Mouse (Mus musculus): ENCODE results near the gene Gm10718.
"Not testable (repeated sequence)": the region's sequence is repeated elsewhere in the genome, so short reads cannot be mapped to it uniquely, and the experiment has no call there.

Gm10718 gene

GRCm38 (mm10) chr9:3025653-3026052 is 2.3 kb downstream of the Gm10718 start:
- not testable (repeated sequence) for DNase-seq (ENCODE audit: inconsistent ontology term)

DNA sequence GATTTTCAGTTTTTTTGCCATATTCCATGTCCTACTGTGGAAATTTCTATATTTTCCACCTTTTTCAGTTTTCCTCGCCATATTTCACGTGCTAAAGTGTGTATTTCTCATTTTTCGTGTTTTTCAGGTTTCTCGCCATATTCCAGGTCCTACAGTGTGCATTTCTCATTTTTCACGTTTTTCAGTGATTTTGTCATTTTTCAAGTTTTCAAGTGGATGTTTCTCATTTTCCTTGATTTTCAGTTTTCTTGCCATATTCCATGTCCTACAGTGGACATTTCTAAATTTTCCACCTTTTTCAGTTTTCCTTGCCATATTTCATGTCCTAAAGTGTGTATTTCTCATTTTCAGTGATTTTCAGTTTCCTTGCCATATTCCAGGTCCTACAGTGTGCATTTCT is 2.8 kb downstream of the Gm10718 start:
- not testable (repeated sequence) for DNase-seq (ENCODE audit: inconsistent ontology term)

DNA sequence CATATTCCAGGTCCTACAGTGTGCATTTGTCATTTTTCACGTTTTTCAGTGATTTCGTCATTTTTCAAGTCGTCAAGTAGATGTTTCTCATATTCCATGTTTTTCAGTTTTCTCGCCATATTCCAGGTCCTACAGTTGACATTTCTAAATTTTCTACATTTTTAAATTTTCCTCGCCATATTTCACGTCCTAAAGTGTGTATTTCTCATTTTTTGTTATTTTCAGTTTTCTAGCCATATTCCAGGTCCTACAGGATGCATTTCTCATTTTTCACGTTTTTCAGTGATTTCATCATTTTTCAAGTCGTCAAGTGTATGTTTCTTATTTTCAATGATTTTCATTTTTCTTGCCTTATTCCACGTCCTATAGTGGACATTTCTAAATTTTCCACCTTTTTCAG is 3.4 kb downstream of the Gm10718 start:
- DNase-seq (ENCODE audit: inconsistent ontology term), result not testable (repeated sequence)

GRCm38 (mm10) chr9:3027200-3027599 is 3.9 kb downstream of the Gm10718 start:
- DNase-seq (ENCODE audit: inconsistent ontology term), result peak; percentile 82

DNA sequence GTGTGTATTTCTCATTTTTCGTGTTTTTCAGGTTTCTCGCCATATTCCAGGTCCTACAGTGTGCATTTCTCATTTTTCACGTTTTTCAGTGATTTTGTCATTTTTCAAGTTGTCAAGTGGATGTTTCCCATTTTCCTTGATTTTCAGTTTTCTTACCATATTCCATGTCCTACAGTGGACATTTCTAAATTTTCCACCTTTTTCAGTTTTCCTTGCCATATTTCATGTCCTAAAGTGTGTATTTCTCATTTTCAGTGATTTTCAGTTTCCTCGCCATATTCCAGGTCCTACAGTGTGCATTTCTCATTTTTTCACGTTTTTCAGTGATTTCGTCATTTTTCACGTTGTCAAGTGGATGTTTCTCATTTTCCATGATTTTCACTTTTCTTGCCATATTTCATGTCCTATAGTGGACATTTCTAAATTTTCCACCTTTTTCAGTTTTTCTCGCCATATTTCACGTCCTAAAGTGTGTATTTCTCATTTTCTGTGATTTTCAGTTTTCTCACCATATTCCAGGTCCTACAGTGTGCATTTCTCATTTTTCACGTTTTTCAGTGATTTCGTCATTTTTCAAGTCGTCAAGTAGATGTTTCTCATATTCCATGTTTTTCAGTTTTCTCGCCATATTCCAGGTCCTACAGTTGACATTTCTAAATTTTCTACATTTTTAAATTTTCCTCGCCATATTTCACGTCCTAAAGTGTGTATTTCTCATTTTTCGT is 6.1 kb downstream of the Gm10718 start:
- DNase-seq (ENCODE audit: inconsistent ontology term), result not testable (repeated sequence)

GRCm38 (mm10) chr9:3030677-3031318 is 7.5 kb downstream of the Gm10718 start:
- peak; percentile 98 for DNase-seq (ENCODE audit: inconsistent ontology term)

DNA sequence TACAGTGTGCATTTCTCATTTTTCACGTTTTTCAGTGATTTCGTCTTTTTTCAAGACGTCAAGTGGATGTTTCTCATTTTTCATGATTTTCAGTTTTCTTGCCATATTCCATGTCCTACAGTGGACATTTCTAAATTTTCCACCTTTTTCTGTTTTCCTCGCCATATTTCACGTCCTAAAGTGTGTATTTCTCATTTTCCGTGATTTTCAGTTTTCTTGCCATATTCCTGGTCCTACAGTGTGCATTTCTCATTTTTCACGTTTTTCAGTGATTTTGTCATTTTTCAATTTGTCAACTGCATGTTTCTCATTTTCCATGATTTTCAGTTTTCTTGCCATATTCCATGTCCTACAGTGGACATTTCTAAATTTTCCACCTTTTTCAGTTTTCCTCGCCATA is 11.0 kb downstream of the Gm10718 start, which contains the start of gene Gm17535:
Gene Gm17535, plus strand, starts transcription at position 301 of the 400 bp plus-strand sequence.
- DNase-seq (ENCODE audit: inconsistent ontology term), result not testable (repeated sequence)

DNA sequence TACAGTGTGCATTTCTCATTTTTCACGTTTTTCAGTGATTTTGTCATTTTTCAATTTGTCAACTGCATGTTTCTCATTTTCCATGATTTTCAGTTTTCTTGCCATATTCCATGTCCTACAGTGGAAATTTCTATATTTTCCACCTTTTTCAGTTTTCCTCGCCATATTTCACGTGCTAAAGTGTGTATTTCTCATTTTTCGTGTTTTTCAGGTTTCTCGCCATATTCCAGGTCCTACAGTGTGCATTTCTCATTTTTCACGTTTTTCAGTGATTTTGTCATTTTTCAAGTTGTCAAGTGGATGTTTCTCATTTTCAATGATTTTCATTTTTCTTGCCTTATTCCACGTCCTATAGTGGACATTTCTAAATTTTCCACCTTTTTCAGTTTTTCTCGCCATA is 13.2 kb downstream of the Gm10718 start, which contains the start of gene Gm10715:
Gene Gm10715, plus strand, starts transcription at position 301 of the 400 bp plus-strand sequence.
- DNase-seq (ENCODE audit: inconsistent ontology term), result not testable (repeated sequence)

DNA sequence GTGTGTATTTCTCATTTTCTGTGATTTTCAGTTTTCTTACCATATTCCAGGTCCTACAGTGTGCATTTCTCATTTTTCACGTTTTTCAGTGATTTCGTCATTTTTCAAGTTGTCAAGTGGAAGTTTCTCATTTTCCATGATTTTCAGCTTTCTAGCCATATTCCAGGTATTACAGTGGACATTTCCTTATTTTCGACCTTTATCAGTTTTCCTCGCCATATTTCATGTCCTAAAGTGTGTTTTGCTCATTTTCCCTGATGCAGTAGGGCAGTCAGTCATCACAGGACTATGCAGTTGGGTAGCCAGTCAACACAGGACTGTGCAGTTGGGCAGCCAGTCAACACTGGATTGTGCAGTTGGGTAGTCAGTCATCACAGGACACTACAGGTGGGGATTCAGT is 14.8 kb downstream of the Gm10718 start:
- DNase-seq (ENCODE audit: inconsistent ontology term), result peak; percentile 40

All from Muller cell, postnatal 12 days (primary cell).